Mouse (Mus musculus): ENCODE results near the gene 1700001J03Rik. TPM values are rescaled to one million over a fixed set of nuclear protein-coding genes. Genes with fewer than 3 reads are reported as not detected.

Gene 1700001J03Rik
- 5.6 TPM for total RNA-seq (2023)

DNA sequence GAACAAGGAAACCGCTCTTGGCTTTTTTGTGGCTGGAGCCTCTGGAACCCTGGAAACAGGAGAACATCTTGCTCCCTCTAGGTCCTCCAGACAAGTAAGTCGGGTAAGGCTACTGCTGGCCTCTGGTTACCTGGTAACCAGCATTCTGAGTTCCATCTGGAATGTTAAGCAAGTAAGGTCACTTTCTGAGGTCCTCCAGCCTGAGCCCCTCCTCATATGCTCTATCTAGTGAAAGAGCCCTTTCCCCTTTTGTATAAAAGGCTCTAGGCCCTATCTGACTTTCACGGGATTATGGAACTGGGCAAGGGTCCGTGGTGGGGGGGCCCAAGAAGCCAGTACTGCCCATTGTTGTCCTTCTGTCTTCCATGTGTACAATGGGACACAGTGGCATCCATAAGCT is at the start of gene 1700001J03Rik:
Gene 1700001J03Rik (minus strand): TSS at position 101 of the 400 bp plus-strand sequence.

DNA sequence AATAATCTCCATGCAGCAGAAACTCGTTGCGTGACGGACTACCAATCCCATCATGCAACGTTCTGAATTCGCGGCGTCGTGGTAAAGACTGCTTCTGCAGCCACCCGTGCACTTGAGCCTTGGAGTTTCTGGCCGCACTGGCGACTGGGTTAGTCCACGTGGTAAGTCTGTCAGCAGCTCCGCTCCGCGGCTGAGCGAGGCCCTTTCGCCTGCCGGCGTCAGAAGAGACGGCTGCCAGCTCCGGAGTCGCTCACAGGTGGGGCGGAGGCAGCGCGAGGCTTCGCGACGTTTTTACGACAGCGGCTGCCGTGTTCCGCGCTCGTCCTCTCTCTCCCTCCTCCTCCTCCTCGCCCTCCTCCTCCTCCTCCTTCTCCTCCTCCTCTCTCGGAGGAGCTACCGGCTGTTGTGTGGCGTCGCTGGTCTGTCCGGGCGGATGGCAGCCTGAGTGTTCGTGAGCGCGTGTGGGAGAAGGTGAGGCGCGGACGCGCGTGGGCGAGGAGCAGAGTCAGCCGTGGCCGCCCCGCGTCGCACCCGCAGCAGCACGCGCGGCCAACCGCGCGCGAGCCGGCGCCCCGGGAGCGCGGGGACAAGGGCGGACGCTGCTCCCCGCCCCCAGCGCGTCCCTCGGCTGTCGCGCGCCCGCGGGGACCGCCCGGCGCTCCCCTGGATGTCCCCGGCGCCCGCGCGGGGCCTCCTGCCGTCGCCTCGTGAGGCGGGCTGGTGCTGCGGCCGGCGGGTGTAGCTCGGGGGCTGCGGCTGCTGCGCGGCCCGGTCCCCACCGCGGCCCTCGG is 46.0 kb upstream of the 1700001J03Rik start, which contains the start of gene Cdk8:
Gene Cdk8 (plus strand): TSS at position 367 of the 791 bp plus-strand sequence.

DNA sequence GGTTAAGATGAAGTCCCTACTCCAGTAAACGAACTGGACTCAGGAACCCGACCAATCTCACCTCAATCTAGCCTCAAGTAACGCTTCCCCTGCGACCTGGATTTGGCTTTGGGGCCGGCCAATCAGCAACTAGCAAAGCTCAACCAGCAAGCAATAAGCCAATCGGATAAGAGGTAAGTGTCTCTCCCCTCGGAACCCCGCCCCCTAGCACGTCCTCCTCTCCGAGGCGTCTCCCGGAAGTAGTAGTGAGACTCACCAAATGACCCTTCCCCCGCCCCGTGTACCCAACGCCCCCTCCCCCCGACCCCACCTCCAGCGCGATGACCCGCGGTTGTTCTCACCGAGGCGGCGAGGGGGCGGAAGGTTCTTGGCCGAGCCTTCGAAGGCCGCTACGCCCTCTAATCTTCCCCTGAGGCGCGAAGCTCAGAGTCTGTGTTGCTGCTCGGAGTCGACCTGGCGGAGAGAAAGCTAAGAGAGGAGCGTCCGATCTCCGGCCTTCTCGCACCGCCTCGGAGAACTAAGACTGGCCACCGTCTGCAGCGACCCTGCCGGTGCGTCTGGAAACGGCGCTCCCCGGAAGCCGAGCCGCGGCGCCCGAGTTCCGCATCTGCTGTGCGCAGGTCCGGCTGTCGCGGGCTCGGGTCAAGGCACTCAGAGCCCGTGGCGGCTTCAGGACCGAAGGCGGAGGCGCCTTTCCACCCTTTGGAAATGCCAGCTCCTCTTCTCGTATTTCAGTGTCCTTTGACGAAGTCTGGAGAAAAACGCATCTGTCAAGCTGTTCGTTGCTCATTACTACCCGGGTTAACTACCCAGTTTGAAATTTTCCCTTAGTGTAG is 36.0 kb upstream of the 1700001J03Rik start, which contains the start of gene Rnf6:
Gene Rnf6 (minus strand): TSS at position 677 of the 836 bp plus-strand sequence.

DNA sequence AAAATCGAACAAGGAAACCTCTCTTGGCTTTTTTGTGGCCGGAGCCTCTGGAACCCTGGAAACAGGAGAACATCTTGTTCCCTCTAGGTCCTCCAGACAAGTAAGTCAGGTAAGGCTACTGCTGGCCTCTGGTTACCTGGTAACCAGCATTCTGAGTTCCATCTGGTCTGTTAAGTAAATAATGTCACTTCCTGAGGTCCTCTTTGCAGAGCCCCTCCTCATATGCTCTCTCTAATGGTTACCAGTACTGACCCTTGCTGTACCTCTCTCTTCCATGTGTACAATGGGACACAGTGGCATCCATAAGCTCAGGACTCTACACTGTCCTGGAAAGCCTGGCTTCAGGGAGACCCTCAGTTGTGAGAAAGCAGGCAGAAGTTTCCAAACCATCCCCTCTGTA is 14.5 kb downstream of the 1700001J03Rik start, which contains the start of gene Gm6309:
Gene Gm6309 (minus strand): TSS at position 101 of the 400 bp plus-strand sequence.

DNA sequence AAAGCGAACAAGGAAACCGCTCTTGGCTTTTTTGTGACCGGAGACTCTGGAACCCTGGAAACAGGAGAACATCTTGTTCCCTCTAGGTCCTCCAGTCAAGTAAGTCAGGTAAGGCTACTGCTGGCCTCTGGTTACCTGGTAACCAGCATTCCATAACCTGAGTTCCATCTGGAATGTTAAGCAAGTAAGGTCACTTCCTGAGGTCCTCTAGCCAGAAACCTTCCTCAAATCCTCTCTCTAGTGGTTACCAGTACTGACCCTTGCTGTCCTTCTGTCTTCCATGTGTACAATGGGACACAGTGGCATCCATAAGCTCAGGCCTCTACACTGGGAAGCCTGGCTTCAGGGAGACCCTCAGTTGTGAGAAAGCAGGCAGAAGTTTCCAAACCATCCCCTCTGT is 24.7 kb downstream of the 1700001J03Rik start, which contains the start of gene Gm5565:
Gene Gm5565 (minus strand): TSS at position 101 of the 400 bp plus-strand sequence.

Other genes starting within 250 kb of the 1700001J03Rik start
- gene Cyp3a25, start 175.7 kb downstream of the 1700001J03Rik start, total RNA-seq (2023) = not detected
- gene Cyp3a59, start 106.0 kb downstream of the 1700001J03Rik start, total RNA-seq (2023) = not detected
- not detected for gene Gm5565, start 24.8 kb downstream of the 1700001J03Rik start, total RNA-seq (2023)
- not detected for gene Gm6309, start 14.6 kb downstream of the 1700001J03Rik start, total RNA-seq (2023)
- 41.7 TPM for gene Rnf6, start 36.3 kb upstream of the 1700001J03Rik start, total RNA-seq (2023)
- gene Cdk8, start 45.9 kb upstream of the 1700001J03Rik start, total RNA-seq (2023) = 55.0 TPM
- gene Wasf3, start 199.7 kb upstream of the 1700001J03Rik start, total RNA-seq (2023) = not detected